Mouse (Mus musculus) CH12.LX (cell line): Measurements from ENCODE around the gene Ccdc63. TPM values are rescaled to one million over a fixed set of nuclear protein-coding genes. Genes with fewer than 3 reads are reported as not detected.
A peak's percentile ranks its signal among the peaks of the same experiment; 100 is the strongest.

Experiments used
- DNase-seq: peaks from one replicate; pipeline ENCODE4 v3.0.0-alpha.2; 2013; ENCODE audit errors: extremely low read depth
- H3K27ac ChIP-seq: 2 replicates; pipeline ENCODE4 v1.5.1; 2012; ENCODE audit warnings: low read depth, mild to moderate bottlenecking, control low read depth, moderate library complexity; ENCODE audit not compliant: insufficient read depth
- H3K27me3 ChIP-seq: replicated peaks from 2 replicates; pipeline ENCODE3; 2012; ENCODE audit warnings: inconsistent platforms
- H3K36me3 ChIP-seq, 2 experiments: replicated peaks in 1 of 2; 2 replicates each; pipeline versions ENCODE3 to v1.6.1; 2012; ENCODE audit warnings: inconsistent platforms in 1 of 2, low read length in 1 of 2, mild to moderate bottlenecking in 1 of 2, mixed read lengths in 1 of 2, moderate library complexity in 1 of 2; ENCODE audit not compliant: control insufficient read depth in 1 of 2, insufficient read depth in 1 of 2
- H3K4me1 ChIP-seq, 2 experiments: 2 replicates each; pipeline ENCODE4 v1.6.1; 2012; ENCODE audit warnings: inconsistent platforms in 1 of 2, moderate library complexity in 1 of 2; ENCODE audit not compliant: insufficient read depth in 2 of 2, control insufficient read depth in 1 of 2
- H3K4me2 ChIP-seq: 2 replicates; pipeline ENCODE4 v1.6.1; 2012; ENCODE audit warnings: low read depth, mild to moderate bottlenecking, control low read depth; ENCODE audit not compliant: poor library complexity, insufficient read depth, severe bottlenecking
- H3K4me3 ChIP-seq, 3 experiments: fragments of 150-350 bp in 1 of 3; sonication (generic) in 1 of 3; replicated peaks in 1 of 3; 2 replicates each; pipeline versions ENCODE3 to v1.5.1; 2011 to 2012; ENCODE audit warnings: low read depth in 2 of 3, low read length in 2 of 3, mild to moderate bottlenecking in 2 of 3, moderate library complexity in 2 of 3, control low read depth in 1 of 3, improper control_type of control experiment in 1 of 3, inconsistent platforms in 1 of 3, mixed read lengths in 1 of 3; ENCODE audit not compliant: poor library complexity in 1 of 3
- H3K79me2 ChIP-seq: replicated peaks from 2 replicates; pipeline ENCODE4 v1.6.1; 2012; ENCODE audit warnings: mild to moderate bottlenecking, moderate library complexity; ENCODE audit not compliant: control insufficient read depth, poor library complexity, insufficient read depth, severe bottlenecking; ENCODE audit errors: extremely low read depth
- H3K9ac ChIP-seq: 2 replicates; pipeline ENCODE4 v1.6.1; 2012; ENCODE audit warnings: low read depth, mild to moderate bottlenecking, control low read depth, moderate library complexity; ENCODE audit not compliant: insufficient read depth
- H3K9me3 ChIP-seq: replicated peaks from 2 replicates; pipeline ENCODE3; 2012; ENCODE audit warnings: low read length, inconsistent platforms, mixed read lengths
- CTCF ChIP-seq, 2 experiments: IDR thresholded peaks in 1 of 2; conservative IDR thresholded peaks in 1 of 2; 2 replicates each; pipeline ENCODE4 v1.5.1; 2011 to 2012; ENCODE audit warnings: low read depth in 2 of 2, low read length in 2 of 2, improper control_type of control experiment in 1 of 2, inconsistent platforms in 1 of 2, mild to moderate bottlenecking in 1 of 2, moderate library complexity in 1 of 2
- ETS1 ChIP-seq: conservative IDR thresholded peaks from 2 replicates; pipeline ENCODE4 v1.6.1; 2012; ENCODE audit warnings: low read depth, mild to moderate bottlenecking, inconsistent platforms, low read length, improper control_type of control experiment, moderate library complexity
- HCFC1 ChIP-seq: IDR thresholded peaks from 2 replicates; pipeline ENCODE4 v1.6.1; 2012; ENCODE audit warnings: low read depth, mild to moderate bottlenecking, inconsistent platforms, low read length, improper control_type of control experiment
- IRF4 ChIP-seq: IDR thresholded peaks from 2 replicates; pipeline ENCODE4 v1.6.1; 2014; ENCODE audit warnings: low read depth, mild to moderate bottlenecking, inconsistent platforms, low read length, improper control_type of control experiment
- RAD21 ChIP-seq: IDR thresholded peaks from 2 replicates; pipeline ENCODE4 v1.6.1; 2011; ENCODE audit warnings: low read depth, mild to moderate bottlenecking, low read length, improper control_type of control experiment, moderate library complexity
- SMC3 ChIP-seq: IDR thresholded peaks from 2 replicates; pipeline ENCODE4 v1.6.1; 2011; ENCODE audit warnings: low read depth, low read length, improper control_type of control experiment
- TBP ChIP-seq: conservative IDR thresholded peaks from 2 replicates; pipeline ENCODE4 v1.6.1; 2011; ENCODE audit warnings: low read depth, low read length, improper control_type of control experiment
- ZMIZ1 ChIP-seq: IDR thresholded peaks from 2 replicates; pipeline ENCODE4 v1.6.1; 2012; ENCODE audit warnings: low read depth, mild to moderate bottlenecking, inconsistent platforms, low read length, improper control_type of control experiment
- dilution Hi-C: fragments of 300-500 bp; cut with MboI; formaldehyde crosslinking; loops from 2 replicates; pipeline ENCODE4 v1.14.3; 2020; ENCODE audit warnings: low sequenced_read_pairs; ENCODE audit not compliant: extremely low pct_unique_long_range_greater_than_20kb, extremely low pct_ligation_motif_present
- in situ Hi-C: fragments of 300-500 bp; cut with MboI; formaldehyde crosslinking; loops from 3 replicates; pipeline ENCODE4 v1.14.3; 2019; ENCODE audit warnings: low sequenced_read_pairs, low pct_ligation_motif_present, low pct_unique_long_range_greater_than_20kb, mixed read lengths
- polyA plus RNA-seq: library from polyadenylated mRNA; unstranded; fragments of >175 nt; gene quantifications from 2 replicates; pipeline ENCODE4 v1.2.1, GENCODE M21; 2012; ENCODE audit warnings: low read depth; ENCODE audit not compliant: insufficient read length
- total RNA-seq, 2 experiments: library from RNA; depleted of rRNA; stranded (reverse); fragments of 300-350 nt in 1 of 2; fragments of >200 nt in 1 of 2; gene quantifications; 2 replicates each; pipeline ENCODE4 v1.2.3; 2012 to 2014

The Ccdc63 gene
- total and polyA plus RNA-seq, 3 experiments, result 0.39 to 0.70 (median 0.47) TPM

DNA sequence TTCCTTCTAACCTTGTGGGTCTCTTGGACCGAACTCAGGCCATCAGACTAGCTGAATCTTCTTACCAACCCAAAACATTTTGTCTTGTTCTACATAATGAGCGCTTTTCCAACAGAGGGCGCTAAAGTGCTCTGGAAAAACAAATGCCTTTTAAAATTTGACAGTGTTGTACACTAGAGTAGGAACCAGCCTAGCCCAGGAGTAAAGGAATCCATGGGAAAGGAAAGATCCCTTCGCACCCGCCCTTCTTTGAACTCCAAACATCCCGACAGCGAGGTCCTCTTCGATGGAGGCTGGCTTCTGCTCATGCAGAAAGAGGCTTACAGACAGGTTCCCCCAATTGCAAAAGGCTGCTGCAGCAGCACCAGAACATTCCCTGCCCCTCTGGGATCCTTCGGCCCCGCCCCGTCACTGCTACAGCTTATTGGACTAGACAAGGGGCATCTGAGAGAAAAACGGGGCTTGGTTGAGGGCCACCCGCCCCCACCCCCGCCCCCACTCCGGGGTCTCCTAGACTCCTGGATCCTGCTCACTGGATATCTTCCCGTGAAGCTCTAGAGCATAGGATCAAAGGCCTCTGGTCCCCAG is 11.5 kb downstream of the Ccdc63 start:
- Histone ChIP-seq H3K4me2 (no peak overlapping the region), H3K4me1 (peaks cover 9 to 19% of the 10 kb centered on the region in 2 experiments), H3K36me3 (no peaks in the 10 kb centered on the region), H3K9ac (no peak overlapping the region), H3K9me3 (peaks cover 4% of the 10 kb centered on the region), H3K79me2 (no peaks in the 10 kb centered on the region), H3K4me3 (no peak overlapping the region), H3K27me3 (peaks cover 24% of the 10 kb centered on the region), H3K27ac (no peak overlapping the region)
- TF ChIP-seq TBP (no peak), RAD21 (peak; percentile 81), SMC3 (peak; percentile 58), CTCF (conservative IDR thresholded peaks at IDR 0.05 in 1 of 2, IDR thresholded peaks at IDR 0.05 in 1 of 2; ENCODE audit: low read depth in 2 of 2, low read length in 2 of 2) (peak; percentile 57 to 87)
- dilution Hi-C loops, result no loop called here
- in situ Hi-C loops, result loop anchor here (25.0 kb wide), 2 partner anchors 133 to 508 kb away; partner anchors contain the start of genes P2rx7 and Tctn1
- peak; percentile 77 for DNase-seq

DNA sequence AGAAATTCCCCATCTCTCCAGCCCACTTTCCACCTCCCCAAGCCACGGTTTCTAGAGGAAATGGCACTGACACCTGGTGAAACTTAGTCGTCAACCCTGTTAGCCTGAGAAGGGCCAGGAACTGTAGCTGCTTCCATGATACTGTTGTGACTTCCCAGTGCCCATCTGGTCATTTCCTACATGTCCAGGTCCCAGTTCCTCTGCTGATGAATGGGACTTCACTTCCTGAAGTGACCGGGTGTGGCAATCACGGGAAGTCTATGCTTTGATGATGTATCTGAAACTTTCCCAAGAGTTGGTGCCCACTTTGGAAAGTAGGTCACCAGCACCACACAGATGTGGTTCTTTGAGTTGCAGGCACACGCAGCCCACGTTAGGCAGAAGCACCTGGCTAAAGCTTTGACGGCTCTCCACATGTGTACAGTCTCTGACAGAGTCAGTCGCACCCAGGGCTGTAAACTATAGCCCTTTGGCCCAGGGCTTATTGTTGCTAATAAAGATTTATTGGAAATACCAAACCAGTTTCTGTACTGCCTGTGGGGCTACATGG is 15.3 kb downstream of the Ccdc63 start:
- H3K27ac ChIP-seq, result no peak overlapping the region
- TF ChIP-seq SMC3, result no peak
- TF ChIP-seq HCFC1, result no peak
- no peak for TF ChIP-seq ETS1
- TF ChIP-seq IRF4, result no peak

DNA sequence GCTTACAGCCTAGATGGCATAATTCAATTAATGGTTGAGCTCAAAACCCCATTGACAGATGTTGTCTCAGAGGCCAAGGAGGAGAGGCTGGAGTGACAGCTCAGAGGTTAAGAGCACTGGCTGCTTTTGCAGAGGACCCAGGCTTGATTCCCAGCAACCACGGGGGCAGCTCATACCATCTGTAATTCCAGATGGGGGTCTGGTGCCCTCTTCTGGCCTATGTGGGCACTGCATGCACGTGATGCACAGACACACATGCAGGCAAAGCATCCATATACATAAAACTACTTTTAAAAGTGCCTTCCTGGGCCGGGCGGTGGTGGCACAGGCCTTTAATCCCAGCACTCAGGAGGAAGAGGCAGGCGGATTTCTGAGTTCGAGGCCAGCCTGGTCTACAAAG is 24.4 kb downstream of the Ccdc63 start:
- no peak overlapping the region for H3K4me3 ChIP-seq
- no peaks in the 10 kb centered on the region for H3K36me3 ChIP-seq
- H3K4me2 ChIP-seq, result no peak overlapping the region
- peaks cover 12% of the 10 kb centered on the region for H3K27me3 ChIP-seq
- no peak for DNase-seq
- H3K9me3 ChIP-seq, result peaks cover 4% of the 10 kb centered on the region
- H3K4me1 ChIP-seq, result peaks cover 9 to 14% of the 10 kb centered on the region in 2 experiments
- in situ Hi-C loops (no loop called here), dilution Hi-C loops (no loop called here)
- no peak overlapping the region for H3K27ac ChIP-seq
- no peaks in the 10 kb centered on the region for H3K79me2 ChIP-seq
- TF ChIP-seq CTCF (conservative IDR thresholded peaks at IDR 0.05 in 1 of 2, IDR thresholded peaks at IDR 0.05 in 1 of 2; ENCODE audit: low read depth in 2 of 2, low read length in 2 of 2) (peak in 1 of 2 experiments; percentile 41; a peak in 2 of 4 replicates), ZMIZ1 (no peak)
- no peak overlapping the region for H3K9ac ChIP-seq

More for the DNA sequence above, 15.3 kb downstream of the Ccdc63 start:
- no peak overlapping the region for H3K4me3 ChIP-seq
- peaks cover 42% of the 10 kb centered on the region for H3K27me3 ChIP-seq
- peaks cover 4% of the 10 kb centered on the region for H3K9me3 ChIP-seq
- H3K36me3 ChIP-seq, result no peaks in the 10 kb centered on the region
- in situ Hi-C loops, result loop anchor here (25.0 kb wide), 2 partner anchors 137 to 512 kb away; partner anchors contain the start of genes P2rx7 and Tctn1
- H3K4me1 ChIP-seq, result peaks cover 7 to 8% of the 10 kb centered on the region in 2 experiments
- dilution Hi-C loops, result no loop called here
- no peak overlapping the region for H3K4me2 ChIP-seq
- no peak overlapping the region for H3K9ac ChIP-seq
- no peaks in the 10 kb centered on the region for H3K79me2 ChIP-seq
- DNase-seq, result no peak
